Comparison of ENCODE assay signal across 21 mouse cellular contexts in the genomic region with DNA sequence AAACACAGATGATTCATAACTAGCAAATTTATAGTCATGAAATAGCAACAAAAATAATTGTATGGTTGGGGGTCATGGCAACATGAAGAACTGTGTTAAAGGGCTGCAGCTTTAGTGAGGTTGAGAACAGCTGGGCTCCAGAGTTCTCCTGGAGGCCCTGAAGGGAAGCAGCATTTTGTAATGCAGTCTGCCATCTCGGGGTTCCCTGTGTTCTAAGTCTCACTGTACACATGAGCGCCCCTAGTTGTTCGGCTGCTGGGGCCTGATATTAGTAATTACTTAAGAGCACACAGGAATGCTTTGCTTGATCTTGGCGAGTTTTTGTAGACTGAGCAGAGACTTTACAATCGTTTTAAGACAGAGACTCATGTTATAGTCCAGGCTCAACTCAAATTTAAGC. TPM values are rescaled to one million over a fixed set of nuclear protein-coding genes. Genes with fewer than 3 reads are reported as not detected.
"Had no signal": no experiment of that assay in that cellular context is flagged by ENCODE, and none has a peak within 500 bp of the region (broad histone marks: within the 10 kb centered on the region; RNA-seq: fewer than 3 reads in every experiment).

No protein-coding gene starts in this region.

- ATAC-seq: midbrain, embryonic 15.5 days had no signal

- H3K36me3 ChIP-seq: limb, embryonic 13.5 days; midbrain, embryonic 15.5 days; neural tube, embryonic 12.5 days had no signal

- DNase-seq: kidney, postnatal 10 days; kidney, postnatal 4 days; left cerebral cortex, postnatal 4 days; lung, adult 2 months; lung, postnatal 14 days; spleen, adult 18-20 months; thymus, adult 18-20 months; thymus, postnatal 14 days had no signal

- H3K4me1 ChIP-seq: limb, embryonic 13.5 days; megakaryocyte, embryonic 14.5 days; midbrain, embryonic 15.5 days; neural tube, embryonic 12.5 days had no signal

- H3K9me3 ChIP-seq: limb, embryonic 13.5 days; megakaryocyte, embryonic 14.5 days; midbrain, embryonic 15.5 days; neural tube, embryonic 12.5 days had no signal

- H3K4me3 ChIP-seq: layer of hippocampus, adult 2 months; limb, embryonic 13.5 days; megakaryocyte, embryonic 14.5 days; midbrain, embryonic 15.5 days; neural tube, embryonic 12.5 days had no signal

- H3K27me3 ChIP-seq: limb, embryonic 13.5 days; midbrain, embryonic 15.5 days; neural tube, embryonic 12.5 days had no signal

- H3K27ac ChIP-seq: layer of hippocampus, adult 2 months; limb, embryonic 13.5 days; macrophage; midbrain, embryonic 15.5 days; neural tube, embryonic 12.5 days had no signal

- H3K4me2 ChIP-seq: limb, embryonic 13.5 days; midbrain, embryonic 11.5 days; midbrain, embryonic 15.5 days; neural tube, embryonic 12.5 days had no signal

- H3K9ac ChIP-seq: limb, embryonic 13.5 days; midbrain, embryonic 15.5 days; neural tube, embryonic 12.5 days had no signal

RNA-seq across cellular contexts. Expression of a gene that starts 1.6 kb away (rescaled TPM):
- total RNA-seq: layer of hippocampus, adult 2 months; layer of hippocampus, postnatal 10 days; left cerebral cortex, postnatal 4 days; monocyte, adult 5-6 weeks; neutrophil, adult 5-6 weeks had no signal
- polyA plus RNA-seq: intestine, embryonic 14.5 days; kidney, embryonic 14.5 days; limb, embryonic 13.5 days; lung, adult 2 months; macrophage; midbrain, embryonic 11.5 days; midbrain, embryonic 15.5 days; neural tube, embryonic 12.5 days; stomach, embryonic 14.5 days had no signal
